Mouse (Mus musculus) T-helper 1 cell (primary cell): ENCODE measurements around the gene Ednrb.
"Not testable (repeated sequence)": the region's sequence is repeated elsewhere in the genome, so short reads cannot be mapped to it uniquely, and the experiment has no call there.

Source experiments
- in situ Hi-C: fragments of 300-600 bp; cut with MboI, MseI; formaldehyde crosslinking; loops from one replicate; pipeline ENCODE4 v1.15.1; 2025; ENCODE audit warnings: high pct_unique_total_duplicates

Ednrb gene

DNA sequence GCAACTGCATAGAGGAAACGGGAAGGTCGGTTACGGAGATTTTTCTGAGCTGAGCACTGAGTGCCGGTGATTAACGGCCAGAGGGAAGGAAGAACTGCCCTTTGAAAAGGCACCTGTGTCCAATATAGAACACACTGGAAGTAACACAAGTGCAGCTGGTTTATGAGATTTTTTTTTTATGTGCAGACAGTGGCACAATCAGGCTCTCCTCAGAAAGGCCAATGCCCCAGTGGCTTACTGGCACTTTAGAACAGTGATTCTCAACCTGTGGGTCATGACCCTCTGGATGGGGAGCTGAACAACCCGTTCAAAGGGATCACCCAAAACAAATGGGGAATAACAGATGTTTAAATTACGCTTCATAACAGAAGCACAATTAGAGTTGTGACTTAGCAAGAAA lies 20.7 kb downstream of the Ednrb start:
- in situ Hi-C loops, result loop anchor here (10.0 kb wide), 1 partner anchor 221 kb away; no protein-coding TSS in a partner anchor

DNA sequence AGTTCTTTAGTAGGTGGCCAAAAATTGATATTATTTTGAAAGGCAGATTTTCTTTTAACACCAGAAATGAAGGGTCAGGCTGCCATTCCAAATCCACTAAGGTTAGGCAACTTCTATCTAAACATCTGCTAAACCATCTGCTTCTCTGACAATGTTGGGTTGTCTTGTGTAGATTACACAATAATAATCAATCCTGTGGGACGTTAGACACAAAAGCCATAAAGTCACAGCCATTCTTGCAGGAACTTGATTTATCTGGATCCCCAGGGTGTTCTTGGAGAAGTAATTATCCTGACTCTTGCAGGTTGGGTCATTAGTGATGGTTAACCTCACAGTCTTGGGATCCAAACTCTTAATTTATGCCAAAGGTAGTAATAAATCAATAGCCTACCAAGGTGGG lies 21.6 kb downstream of the Ednrb start:
- in situ Hi-C loops, result loop anchor here (10.0 kb wide), 1 partner anchor 222 kb away; no protein-coding TSS in a partner anchor

DNA sequence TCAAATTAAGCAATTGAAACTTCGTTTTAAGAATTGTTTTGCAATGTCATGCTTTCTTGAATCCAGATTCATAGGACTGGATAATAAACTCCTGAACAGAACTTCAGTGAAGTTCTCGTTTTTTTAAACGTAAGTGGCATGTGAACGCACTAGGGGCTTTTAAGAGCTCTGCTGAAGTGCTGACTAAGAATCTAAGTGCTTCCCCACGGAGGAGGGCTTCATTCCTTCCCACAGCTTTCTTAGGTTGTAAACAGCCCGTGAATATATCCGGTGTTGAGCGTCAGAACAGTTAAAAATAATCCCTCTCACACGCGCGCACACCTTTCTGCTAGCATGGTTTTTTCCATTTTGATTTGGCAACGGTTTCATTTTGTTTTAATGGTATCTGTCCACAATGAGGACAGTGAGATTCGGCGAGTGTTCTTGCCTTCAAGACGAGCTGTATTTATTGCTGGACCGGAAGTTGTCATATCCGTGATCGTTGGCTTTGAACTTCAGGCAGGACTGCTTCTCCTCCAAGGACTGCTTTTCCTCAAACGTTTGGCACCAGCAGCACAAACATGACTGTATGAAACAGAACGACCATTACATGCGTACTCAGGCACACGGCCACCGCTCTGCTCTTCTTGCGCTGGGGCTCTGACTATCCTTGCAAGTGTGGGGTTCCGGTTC lies 27.4 kb downstream of the Ednrb start:
- in situ Hi-C loops, result no loop called here

DNA sequence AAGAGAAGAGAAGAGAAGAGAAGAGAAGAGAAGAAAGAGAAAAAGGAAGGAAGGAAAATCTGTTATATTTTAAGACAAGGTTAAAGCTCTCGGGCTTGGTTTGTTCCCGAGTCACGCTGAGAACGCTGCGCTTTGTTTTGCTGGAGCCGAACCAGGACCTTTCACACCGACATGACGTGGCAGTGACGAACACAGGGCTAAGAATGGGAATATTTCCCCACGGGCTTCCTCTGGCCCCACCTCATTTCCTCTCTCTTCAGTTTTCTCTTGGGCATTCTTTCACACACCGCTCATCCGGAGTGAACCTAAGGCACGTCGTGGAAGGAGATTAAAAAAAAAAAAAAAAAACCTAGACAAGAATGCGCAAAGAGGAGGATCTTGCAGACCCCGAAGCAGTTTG lies 28.7 kb downstream of the Ednrb start:
- in situ Hi-C loops, result no loop called here

DNA sequence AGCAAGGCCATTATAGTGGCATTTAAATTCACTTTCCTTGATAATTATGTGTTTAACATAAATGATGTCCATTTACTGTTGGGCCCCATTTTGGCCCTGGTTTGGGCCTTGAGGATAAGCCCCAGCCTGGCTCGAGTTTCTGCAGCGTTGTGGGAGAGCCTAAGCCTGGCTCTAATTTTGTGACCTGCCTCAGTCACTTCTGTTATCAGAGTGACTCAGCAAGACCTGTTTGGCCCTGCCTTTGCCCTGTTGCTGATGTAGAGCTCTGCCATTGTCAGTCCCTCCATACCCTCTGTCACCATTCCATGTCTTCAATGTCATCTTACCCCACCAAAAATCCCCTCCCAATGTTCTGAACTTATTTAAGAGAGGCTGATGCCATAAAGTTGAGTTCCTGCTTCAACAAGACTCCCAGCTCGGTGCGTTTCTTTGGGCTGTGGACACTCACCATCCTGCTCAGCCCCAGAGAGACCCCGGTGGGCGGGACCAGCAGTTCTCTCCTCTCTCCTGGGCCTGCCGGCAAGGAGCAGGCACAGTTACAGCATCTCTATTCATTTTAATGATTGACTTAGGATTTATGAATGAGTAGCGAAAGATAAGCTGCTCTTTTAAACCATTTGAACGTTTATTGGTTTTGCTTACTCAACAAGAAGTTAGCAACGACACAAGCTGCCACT lies 30.0 kb downstream of the Ednrb start:
- in situ Hi-C loops, result no loop called here

DNA sequence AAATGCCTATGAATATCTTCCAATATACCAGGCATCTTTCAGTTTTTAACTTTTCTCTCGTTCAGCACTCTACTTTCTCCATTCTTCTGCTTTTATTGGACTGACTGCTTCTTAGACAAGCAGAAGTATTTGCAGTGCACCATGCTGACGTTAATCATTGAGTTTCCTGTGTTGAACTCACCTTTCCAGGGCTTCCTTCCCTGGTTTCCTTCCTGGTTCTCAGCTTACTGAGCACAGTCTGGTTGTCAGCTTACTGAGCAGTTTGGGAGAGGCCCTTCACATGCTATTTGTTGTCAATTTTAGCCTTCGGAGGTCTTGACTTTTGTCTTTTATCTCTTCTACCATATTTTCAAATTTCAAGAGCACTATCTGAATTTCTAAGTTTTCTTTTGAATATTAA lies 31.0 kb downstream of the Ednrb start:
- in situ Hi-C loops, result no loop called here

DNA sequence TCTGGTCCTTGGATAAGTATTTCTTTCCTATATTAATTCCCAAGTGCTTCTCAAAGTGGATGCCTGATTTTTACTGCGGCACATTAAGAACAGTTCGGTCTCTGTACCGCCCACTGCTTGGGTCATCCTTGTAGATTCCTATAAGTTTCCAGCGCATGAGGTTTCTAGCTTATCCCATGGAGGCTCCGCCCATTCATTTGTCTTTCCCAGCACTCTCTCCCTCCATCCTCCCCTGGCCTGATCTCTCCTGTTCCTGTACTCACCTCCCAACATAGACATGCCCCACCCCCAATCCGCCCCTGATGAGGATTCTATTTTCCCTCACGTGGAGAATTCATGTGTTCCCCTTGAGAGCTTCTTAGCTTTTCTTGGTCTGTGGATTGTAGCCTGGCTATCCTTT lies 32.9 kb downstream of the Ednrb start:
- in situ Hi-C loops, result no loop called here

DNA sequence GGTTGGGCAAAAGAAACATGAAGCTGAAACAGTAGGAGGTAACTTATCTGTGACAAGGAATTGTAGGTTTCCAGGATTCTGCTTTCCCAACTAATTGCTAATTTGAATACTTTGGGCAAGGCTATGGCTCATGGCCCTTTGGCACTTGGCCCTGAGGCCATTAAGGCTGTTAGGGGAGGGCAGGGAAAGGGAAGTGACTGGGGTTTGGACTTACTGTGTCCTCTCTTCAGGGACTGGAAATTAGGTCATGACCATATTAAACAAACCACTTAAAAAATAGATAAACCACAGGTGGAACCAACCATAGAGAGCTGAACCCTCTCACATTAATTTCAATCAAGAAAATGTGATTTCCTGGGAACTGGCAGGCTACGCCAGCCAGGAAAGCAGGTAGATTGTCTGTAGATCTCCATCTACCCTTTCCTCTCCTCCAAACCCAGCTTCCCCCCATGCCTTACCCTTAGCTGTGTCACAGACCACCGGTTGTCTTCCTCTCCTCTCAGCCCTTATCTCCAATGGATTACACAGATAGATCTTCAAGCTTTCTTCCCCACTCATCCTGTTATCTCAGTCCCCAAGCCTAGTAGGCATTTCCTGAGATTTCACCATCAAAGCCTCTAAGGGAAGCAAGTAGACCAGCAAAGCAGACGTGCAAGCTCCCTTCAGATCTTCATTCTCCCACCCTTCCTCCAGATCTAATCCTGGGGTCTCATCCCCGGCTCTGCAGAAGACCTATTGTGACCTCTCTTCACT lies 40.1 kb downstream of the Ednrb start:
- in situ Hi-C loops, result no loop called here

DNA sequence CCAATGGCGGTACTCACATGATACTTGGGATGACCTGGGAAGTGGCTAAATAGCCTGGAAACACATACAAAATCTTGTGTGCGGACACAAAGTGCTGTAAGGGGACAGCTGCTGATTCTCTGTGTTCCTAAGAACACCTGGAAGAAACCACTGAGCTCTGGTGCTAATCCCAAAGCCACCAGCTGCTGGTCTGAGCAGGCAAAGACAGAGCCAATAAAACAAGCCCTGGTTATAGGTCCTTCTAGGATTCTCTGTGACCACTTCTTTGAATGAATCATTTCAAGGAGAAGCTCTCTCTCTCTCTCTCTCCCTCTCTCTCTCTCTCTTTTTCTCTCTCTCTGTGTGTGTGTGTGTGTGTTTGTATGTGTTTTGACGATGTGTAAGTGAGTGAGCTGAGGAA lies 47.1 kb downstream of the Ednrb start:
- in situ Hi-C loops, result no loop called here

DNA sequence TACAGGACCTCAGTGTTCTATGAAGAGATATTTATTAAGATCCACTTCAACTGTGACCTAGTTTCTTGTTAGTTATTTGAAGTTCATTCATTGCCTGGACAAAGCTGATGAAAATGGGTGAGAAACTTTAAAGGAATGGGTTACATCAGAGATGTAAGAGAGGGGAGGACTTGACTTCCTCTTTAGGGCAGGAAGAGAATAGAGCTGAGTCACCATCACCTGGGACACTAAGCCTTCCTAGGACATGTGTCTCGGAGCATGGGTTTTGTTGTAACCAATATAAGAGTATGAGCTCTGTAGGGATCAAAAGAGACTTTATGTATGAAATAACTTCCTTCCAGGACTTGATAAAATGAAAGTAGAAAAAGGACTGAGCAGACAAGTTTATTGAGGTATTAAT lies 48.6 kb downstream of the Ednrb start:
- in situ Hi-C loops, result no loop called here

DNA sequence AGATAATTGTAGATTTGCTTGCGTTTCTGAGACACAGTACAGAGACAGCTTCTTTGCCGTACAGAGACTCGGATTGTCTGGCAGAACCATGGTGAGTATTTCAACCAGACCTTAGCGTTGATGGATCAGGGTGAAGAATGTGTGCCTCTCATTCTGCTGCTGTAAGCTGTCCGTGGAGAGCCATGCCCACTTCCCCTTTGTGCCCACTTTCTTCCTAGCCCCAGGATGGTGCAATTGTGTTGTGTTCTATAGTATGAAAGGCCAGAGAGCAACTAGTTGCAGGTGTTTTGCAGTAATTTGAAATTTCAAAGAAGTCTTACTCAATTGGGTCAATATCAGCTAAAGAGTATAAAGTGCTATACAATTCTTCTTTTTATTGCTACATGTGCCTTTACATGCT lies 50.8 kb downstream of the Ednrb start:
- in situ Hi-C loops, result no loop called here

DNA sequence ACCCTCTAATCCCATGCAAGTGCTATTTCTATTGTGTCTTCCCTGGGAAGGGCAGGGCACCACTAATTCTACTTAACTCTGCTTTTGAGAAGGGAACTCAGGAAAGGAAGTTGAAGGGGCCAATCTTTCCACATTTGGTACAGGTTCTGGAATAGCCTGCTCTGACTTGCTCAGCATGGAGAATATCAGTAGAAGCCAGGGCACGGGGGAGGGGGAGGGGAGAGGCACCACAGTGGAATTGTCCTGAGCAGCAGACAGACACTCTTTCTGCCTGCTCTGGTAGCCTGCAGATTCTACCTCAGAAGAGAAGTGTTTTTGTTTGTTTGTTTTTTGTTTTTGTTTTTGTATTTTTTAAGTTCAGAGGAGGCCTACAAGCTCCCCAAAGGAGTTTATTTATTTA lies 51.5 kb downstream of the Ednrb start:
- in situ Hi-C loops, result no loop called here

DNA sequence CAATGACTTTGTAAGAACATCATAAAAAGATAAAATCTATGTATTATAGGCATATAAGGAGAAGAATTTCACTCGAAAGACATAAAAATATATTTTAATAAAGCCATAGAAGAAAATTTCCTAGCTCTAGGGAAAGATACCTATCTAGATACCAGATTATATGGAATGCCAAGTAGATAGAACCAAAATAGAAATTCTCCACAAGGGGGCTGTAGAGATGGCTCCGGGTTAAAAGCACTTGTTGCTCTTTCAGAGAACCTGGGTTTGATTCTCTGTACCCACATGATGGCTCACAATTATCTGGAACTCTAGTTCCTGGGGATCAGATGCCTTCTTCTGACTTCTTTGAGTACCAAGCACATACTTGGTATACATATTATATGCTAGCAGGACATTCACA lies 56.7 kb downstream of the Ednrb start:
- in situ Hi-C loops, result no loop called here

DNA sequence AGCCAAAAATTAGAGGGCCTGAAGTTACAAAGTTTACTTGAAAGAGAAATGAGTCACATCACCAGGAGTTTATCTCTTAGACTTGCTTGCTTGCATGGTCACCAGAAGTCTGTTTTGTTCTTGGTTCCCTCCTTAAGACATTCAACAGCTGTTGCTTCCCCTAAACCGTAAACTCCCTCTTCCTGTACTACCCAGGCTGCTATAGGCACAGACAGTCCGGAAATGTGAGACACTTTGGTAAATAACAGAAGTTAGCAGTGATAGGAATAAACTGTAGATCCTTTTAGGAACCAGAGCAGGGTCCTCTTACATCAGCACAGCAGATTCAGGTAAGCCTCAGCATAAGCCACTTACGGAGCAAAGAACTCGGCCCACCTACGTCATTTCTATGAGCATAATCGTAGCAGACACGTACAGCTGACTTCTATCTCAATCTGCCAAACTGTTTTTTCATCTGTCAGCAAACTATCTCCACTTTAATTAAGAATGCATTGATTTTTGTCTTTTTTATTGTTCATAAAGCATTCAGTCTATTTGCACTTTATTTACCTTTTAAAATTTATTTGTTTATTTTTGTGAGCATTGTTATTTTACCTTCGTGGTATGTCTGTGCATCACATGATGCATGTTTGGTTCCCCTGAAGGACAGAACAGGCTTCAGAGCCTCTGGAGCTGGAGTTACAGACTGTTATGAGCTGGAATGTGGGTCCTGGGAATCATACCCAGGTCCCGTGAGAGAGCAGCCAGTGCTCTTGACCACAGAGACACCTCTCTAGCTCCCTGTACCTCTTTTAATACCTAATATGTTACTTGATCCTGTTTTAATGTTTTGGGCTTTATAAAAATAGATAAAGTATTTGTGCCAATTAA lies 58.9 kb downstream of the Ednrb start:
- in situ Hi-C loops, result no loop called here

DNA sequence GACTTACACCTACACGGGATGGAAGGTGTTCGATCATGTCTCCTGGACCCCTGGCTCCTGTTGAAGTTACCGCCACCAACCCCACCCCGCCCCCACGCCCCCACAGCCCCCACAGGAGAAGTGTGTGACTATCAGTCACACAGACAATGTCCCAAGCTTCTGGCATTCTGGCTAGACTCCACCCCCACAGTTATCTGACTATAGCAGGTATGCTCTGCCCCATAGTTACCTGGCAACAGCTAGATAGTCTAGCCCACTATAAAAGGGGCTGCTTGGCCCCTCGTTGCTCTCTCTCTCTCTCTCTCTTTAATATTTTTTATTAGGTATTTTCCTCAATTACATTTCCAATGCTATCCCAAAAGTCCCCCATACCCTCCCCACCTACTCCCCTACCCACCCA lies 63.9 kb downstream of the Ednrb start:
- in situ Hi-C loops, result not testable (repeated sequence)

DNA sequence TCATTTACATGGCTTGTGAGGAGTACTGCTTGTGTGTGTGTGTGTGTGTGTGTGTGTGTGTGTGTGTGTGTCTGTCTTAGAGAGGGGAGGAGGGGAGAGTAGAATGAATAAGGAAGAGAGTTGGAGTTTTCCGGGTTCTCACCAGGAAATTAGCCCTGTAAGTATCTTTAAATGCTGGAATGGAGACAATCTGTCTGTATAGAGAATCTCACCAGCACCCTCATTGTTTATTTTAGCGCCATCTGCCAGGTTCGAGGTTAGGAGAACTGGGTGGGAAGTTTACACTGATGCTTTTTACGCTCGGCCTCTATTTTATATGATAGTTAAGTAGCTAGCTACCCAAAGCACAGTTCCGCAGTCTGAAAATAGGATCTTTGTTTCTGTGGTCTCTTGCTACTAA lies 64.9 kb downstream of the Ednrb start:
- in situ Hi-C loops, result no loop called here

DNA sequence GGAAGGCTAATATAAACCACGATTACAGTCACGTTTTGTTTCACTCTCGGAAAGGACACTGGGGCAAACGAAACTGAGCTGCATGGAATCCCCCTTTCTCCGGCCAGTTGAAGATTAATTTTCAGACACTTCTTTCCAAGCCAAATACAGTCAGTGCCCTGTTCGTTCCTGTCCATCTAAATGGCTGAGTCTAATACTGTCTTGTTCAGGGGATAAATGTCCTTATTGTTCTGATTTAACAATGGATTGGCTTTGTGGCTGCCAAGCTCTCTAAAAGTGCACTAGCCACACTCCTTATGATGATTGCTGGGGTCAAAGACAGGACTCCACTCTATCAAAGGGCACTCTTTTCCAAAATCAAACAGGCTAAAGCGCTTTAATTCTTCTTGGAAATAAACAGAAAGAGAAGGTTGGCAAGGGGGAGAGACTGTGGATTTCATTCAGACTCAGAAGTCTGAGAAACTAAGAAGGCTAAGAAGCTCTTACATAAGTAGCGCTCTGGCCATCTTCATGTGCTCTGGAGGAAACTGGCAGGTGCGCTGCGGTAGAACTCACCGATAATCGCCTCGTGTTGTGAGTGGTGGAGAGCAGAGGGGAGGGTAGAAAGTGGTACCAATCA lies 65.6 kb downstream of the Ednrb start:
- in situ Hi-C loops, result no loop called here

DNA sequence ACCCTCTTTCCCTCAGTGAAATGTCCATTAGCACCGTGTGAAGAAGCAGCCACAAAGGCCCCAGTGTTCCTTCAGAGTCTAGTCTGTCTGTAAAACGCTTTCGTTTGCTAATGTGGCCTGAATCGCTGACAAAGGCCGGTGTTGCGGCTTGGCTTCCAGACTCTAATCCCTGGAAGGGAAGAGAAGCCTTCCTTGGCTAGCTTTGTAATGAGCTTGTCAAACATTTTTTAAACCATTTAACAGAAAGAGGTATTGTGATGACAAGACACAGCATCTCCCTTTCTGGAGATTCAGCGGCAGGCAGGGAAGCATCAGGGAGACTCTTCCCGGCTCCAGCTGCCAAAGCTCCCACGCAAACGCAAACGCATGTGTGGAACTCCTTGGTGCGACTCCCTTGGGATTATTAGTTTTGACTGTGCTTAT lies 66.2 kb downstream of the Ednrb start:
- in situ Hi-C loops, result no loop called here

DNA sequence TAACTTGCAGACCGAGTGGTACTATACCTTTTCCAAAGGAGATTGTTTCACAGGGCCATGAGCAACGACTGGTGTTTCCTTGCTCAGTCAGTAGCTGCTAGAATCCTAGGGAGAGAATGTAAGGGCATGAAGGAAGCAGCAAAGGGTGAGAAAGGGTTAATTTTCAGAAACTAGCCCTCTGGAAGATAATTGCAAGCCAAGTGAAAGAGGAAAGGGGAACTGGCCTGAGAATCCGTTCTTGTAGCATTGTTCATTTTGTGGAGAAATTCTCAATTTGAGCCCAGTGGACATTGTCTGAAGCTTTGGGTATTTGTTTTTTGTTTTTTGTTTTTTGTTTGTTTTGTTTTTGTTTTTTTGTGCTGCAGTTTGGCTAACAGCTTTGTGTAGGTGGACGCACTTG lies 66.8 kb downstream of the Ednrb start:
- in situ Hi-C loops, result no loop called here

DNA sequence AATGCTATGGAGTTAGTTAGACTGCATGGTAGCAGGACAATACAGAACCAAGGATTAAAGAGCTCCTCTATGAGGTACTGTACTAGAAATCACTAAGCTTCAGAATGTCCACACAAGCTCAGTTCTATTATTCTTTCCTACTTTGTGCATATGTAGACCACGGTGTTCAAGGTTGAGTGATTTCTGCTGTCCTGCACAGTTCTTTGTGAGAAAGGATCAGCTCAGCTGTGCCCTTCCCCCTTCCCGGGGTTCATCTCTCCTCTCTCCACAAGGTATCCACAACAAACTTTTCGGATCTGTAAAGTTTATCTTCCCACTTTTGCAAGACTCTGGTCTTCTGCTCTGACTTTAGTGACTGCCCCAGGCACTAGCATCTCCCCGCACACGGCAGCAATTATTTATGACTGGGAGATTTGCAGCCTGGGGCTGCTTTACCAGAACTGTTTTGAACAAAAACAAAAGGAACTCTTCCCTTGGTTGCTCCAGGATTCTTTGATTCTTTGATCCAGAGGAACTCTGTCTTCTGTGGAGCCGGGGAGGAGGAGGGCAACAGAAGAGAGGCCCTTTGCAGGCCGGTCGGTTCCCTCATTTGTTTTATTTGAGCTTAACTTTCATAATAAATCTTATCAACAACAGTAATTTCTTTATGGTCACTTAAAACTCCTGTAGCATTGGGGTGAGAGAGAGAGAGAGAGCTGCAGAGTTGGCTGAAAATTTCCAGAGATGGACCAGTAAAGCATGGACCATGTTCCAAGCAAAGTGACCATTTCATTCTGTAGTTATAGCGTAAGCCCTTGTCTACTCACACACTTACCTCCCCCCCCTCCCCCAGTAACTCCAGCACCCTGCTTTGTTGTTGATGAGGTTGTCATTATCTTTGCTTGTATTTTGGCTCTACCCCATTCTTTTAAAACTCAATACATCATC lies 74.6 kb downstream of the Ednrb start:
- in situ Hi-C loops, result no loop called here
